Mouse (Mus musculus): ENCODE data around the gene Gm614. TPM values are rescaled to one million over a fixed set of nuclear protein-coding genes. Genes with fewer than 3 reads are reported as not detected.

Gm614 gene
- polyA plus RNA-seq, 1 experiment from 2014 or later = not detected

DNA sequence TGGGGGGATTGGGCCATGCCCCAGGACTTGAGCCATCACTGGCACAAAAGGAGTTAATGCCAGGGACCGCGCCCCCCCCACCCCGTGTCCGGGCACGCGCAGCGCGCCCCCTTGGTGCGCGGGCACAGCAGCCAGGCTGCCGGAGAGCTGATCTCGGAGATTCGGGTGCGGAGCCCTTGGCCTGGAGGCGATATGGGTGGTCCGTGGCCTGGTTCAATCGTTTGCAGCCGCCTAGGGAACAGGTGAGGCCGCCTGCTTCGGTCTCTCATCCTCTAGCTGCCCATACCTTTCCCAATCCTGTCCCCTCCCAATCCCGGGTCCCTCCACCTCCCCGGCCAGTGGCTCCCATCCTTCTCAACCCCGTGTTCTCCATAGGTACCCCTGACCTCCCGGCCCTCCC is 35.3 kb upstream of the Gm614 start, which contains the start of gene Nlgn3:
Gene Nlgn3, plus strand, starts transcription at position 114 of the 400 bp plus-strand sequence.
- no peak for ATAC-seq
- Histone ChIP-seq H3K9me3 (ENCODE audit: low read length) (no peaks in the 10 kb centered on the region), H3K27me3 (ENCODE audit: insufficient read depth, low read length) (peaks cover 6% of the 10 kb centered on the region; the same call in 1 of the 2 replicates), H3K4me1 (ENCODE audit: insufficient read depth) (no peaks in the 10 kb centered on the region), H3K4me2 (ENCODE audit: low read depth, low read length) (peak within 1 kb of the TSS; percentile 18; the same call in 1 of the 2 replicates), H3K36me3 (replicated peaks; ENCODE audit: insufficient read depth, low read length) (peaks cover 6% of the 10 kb centered on the region; the same call in 1 of the 2 replicates), H3K9ac (replicated peaks) (no peak within 1 kb of the TSS), H3K27ac (ENCODE audit: low read depth) (no peak within 1 kb of the TSS), H3K4me3 (ENCODE audit: low read depth, low read length) (no peak within 1 kb of the TSS)
- TF ChIP-seq CTCF (IDR thresholded peaks at IDR 0.05; ENCODE audit: low read depth) = no peak
- no peak for TF ChIP-seq EP300 (IDR thresholded peaks at IDR 0.05; ENCODE audit: low read depth)
- 12% methylated on average over 15 of the region's 24 CpGs for WGBS (ENCODE audit: insufficient replicate concordance)
- DNase-seq = no peak

DNA sequence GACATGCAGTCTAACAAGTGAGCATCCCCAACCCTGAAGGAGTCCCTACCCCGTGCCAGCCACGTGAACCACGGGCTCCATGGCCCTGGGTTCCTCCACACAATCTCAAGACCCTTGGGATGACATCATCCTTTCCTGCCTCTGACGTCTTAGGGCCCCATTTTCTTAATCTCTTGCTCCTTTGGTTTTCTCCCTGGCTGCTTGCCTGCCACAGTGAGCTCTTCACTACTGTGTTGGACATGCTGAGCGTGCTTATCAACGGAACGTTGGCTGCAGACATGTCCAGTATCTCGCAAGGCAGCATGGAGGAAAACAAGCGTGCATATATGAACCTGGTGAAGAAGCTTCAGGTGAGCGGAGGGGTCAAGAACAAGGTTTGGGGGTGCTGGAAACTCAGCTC is 26.3 kb upstream of the Gm614 start:
- no peaks in the 10 kb centered on the region for H3K27me3 ChIP-seq (ENCODE audit: insufficient read depth, low read length)
- 60% methylated on average over 10 of the region's 10 CpGs for WGBS (ENCODE audit: insufficient replicate concordance)
- H3K27ac ChIP-seq (ENCODE audit: low read depth) = peak overlapping the region; percentile 34
- H3K4me3 ChIP-seq (ENCODE audit: low read depth, low read length) = no peak overlapping the region
- no peak overlapping the region for H3K9ac ChIP-seq (replicated peaks)
- no peak for DNase-seq
- peak; percentile 41 for ATAC-seq
- peaks cover 39% of the 10 kb centered on the region for H3K36me3 ChIP-seq (replicated peaks; ENCODE audit: insufficient read depth, low read length)
- peaks cover 3% of the 10 kb centered on the region; the same call in 1 of the 2 replicates for H3K4me1 ChIP-seq (ENCODE audit: insufficient read depth)
- H3K9me3 ChIP-seq (ENCODE audit: low read length) = no peaks in the 10 kb centered on the region
- peak overlapping the region; percentile 6; the same call in 1 of the 2 replicates for H3K4me2 ChIP-seq (ENCODE audit: low read depth, low read length)
- TF ChIP-seq EP300 (IDR thresholded peaks at IDR 0.05; ENCODE audit: low read depth) = peak; percentile 68
- no peak for TF ChIP-seq CTCF (IDR thresholded peaks at IDR 0.05; ENCODE audit: low read depth)

GRCm38 (mm10) chrX:101289037-101289436 is 25.2 kb upstream of the Gm614 start:
- ATAC-seq = no peak
- TF ChIP-seq EP300 (IDR thresholded peaks at IDR 0.05; ENCODE audit: low read depth) = no peak
- TF ChIP-seq CTCF (IDR thresholded peaks at IDR 0.05; ENCODE audit: low read depth) = no peak
- peaks cover 39% of the 10 kb centered on the region for H3K36me3 ChIP-seq (replicated peaks; ENCODE audit: insufficient read depth, low read length)
- no peak overlapping the region for H3K9ac ChIP-seq (replicated peaks)
- no peak overlapping the region for H3K27ac ChIP-seq (ENCODE audit: low read depth)
- WGBS (ENCODE audit: insufficient replicate concordance) = 84% methylated on average over 7 of the region's 7 CpGs
- H3K9me3 ChIP-seq (ENCODE audit: low read length) = no peaks in the 10 kb centered on the region
- DNase-seq = no peak
- H3K4me2 ChIP-seq (ENCODE audit: low read depth, low read length) = no peak overlapping the region
- H3K27me3 ChIP-seq (ENCODE audit: insufficient read depth, low read length) = no peaks in the 10 kb centered on the region
- H3K4me3 ChIP-seq (ENCODE audit: low read depth, low read length) = no peak overlapping the region
- H3K4me1 ChIP-seq (ENCODE audit: insufficient read depth) = peaks cover 3% of the 10 kb centered on the region; the same call in 1 of the 2 replicates

- ATAC-seq = no peak
- DNase-seq = no peak
- TF ChIP-seq CTCF (IDR thresholded peaks at IDR 0.05; ENCODE audit: low read depth) (no peak), EP300 (IDR thresholded peaks at IDR 0.05; ENCODE audit: low read depth) (no peak)
- 67% methylated on average over 6 of the region's 6 CpGs for WGBS (ENCODE audit: insufficient replicate concordance)
- H3K4me3 ChIP-seq (ENCODE audit: low read depth, low read length) = no peak overlapping the region
- peak overlapping the region; percentile 35; the same call in 1 of the 2 replicates for H3K4me2 ChIP-seq (ENCODE audit: low read depth, low read length)
- H3K27me3 ChIP-seq (ENCODE audit: insufficient read depth, low read length) = no peaks in the 10 kb centered on the region
- H3K36me3 ChIP-seq (replicated peaks; ENCODE audit: insufficient read depth, low read length) = peaks cover 41% of the 10 kb centered on the region
- H3K4me1 ChIP-seq (ENCODE audit: insufficient read depth) = peaks cover 3% of the 10 kb centered on the region; the same call in 1 of the 2 replicates
- H3K9ac ChIP-seq (replicated peaks) = no peak overlapping the region
- H3K27ac ChIP-seq (ENCODE audit: low read depth) = peak overlapping the region; percentile 90
- no peaks in the 10 kb centered on the region for H3K9me3 ChIP-seq (ENCODE audit: low read length)
These were observed 24.6 kb upstream of the Gm614 start for GRCm38 (mm10) chrX:101288432-101288831.

DNA sequence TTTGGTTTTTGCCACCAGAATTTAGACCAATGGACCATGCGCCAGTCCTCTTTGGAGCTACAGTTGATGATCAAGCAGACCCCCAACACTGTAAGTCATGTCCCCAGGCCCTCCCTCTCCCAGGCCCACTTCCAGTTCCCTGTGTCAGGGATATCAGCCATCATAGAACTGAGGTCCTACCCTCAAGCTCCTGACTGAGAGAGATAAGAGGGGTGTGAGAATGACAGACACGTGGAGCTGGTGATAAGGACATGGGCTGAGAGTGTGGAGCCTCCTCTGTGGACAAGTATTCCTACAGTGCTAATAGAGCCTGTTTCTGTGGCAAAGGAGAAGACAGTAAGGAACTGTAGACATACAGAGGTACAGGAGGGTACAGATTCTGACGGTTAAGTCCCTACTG is 23.8 kb upstream of the Gm614 start:
- WGBS (ENCODE audit: insufficient replicate concordance) = 50% methylated on average over 3 of the region's 3 CpGs
- Histone ChIP-seq H3K9me3 (ENCODE audit: low read length) (no peaks in the 10 kb centered on the region), H3K4me3 (ENCODE audit: low read depth, low read length) (no peak overlapping the region), H3K27me3 (ENCODE audit: insufficient read depth, low read length) (no peaks in the 10 kb centered on the region), H3K4me1 (ENCODE audit: insufficient read depth) (peaks cover 3% of the 10 kb centered on the region; the same call in 1 of the 2 replicates), H3K4me2 (ENCODE audit: low read depth, low read length) (peak overlapping the region; percentile 35; the same call in 1 of the 2 replicates), H3K27ac (ENCODE audit: low read depth) (peak overlapping the region; percentile 90), H3K9ac (replicated peaks) (no peak overlapping the region), H3K36me3 (replicated peaks; ENCODE audit: insufficient read depth, low read length) (peaks cover 40% of the 10 kb centered on the region)
- ATAC-seq (peak; percentile 97), DNase-seq (peak; percentile 24)
- TF ChIP-seq CTCF (IDR thresholded peaks at IDR 0.05; ENCODE audit: low read depth) (no peak), EP300 (IDR thresholded peaks at IDR 0.05; ENCODE audit: low read depth) (peak; percentile 97)

GRCm38 (mm10) chrX:101285953-101286670 is 22.3 kb upstream of the Gm614 start:
- no peak overlapping the region for H3K27ac ChIP-seq (ENCODE audit: low read depth)
- no peak overlapping the region for H3K9ac ChIP-seq (replicated peaks)
- DNase-seq (no peak), ATAC-seq (no peak)
- no peaks in the 10 kb centered on the region for H3K27me3 ChIP-seq (ENCODE audit: insufficient read depth, low read length)
- H3K9me3 ChIP-seq (ENCODE audit: low read length) = no peaks in the 10 kb centered on the region
- peaks cover 3% of the 10 kb centered on the region; the same call in 1 of the 2 replicates for H3K4me1 ChIP-seq (ENCODE audit: insufficient read depth)
- H3K36me3 ChIP-seq (replicated peaks; ENCODE audit: insufficient read depth, low read length) = peaks cover 35% of the 10 kb centered on the region
- H3K4me2 ChIP-seq (ENCODE audit: low read depth, low read length) = no peak overlapping the region
- WGBS (ENCODE audit: insufficient replicate concordance) = 88% methylated on average over 14 of the region's 14 CpGs
- no peak for TF ChIP-seq EP300 (IDR thresholded peaks at IDR 0.05; ENCODE audit: low read depth)
- TF ChIP-seq CTCF (IDR thresholded peaks at IDR 0.05; ENCODE audit: low read depth) = no peak
- H3K4me3 ChIP-seq (ENCODE audit: low read depth, low read length) = no peak overlapping the region

All from liver, postnatal 0 days (tissue).